Mouse (Mus musculus): ENCODE results near the gene Ptma.
"Not testable (repeated sequence)": the region's sequence is repeated elsewhere in the genome, so short reads cannot be mapped to it uniquely, and the experiment has no call there.

The Ptma gene

DNA sequence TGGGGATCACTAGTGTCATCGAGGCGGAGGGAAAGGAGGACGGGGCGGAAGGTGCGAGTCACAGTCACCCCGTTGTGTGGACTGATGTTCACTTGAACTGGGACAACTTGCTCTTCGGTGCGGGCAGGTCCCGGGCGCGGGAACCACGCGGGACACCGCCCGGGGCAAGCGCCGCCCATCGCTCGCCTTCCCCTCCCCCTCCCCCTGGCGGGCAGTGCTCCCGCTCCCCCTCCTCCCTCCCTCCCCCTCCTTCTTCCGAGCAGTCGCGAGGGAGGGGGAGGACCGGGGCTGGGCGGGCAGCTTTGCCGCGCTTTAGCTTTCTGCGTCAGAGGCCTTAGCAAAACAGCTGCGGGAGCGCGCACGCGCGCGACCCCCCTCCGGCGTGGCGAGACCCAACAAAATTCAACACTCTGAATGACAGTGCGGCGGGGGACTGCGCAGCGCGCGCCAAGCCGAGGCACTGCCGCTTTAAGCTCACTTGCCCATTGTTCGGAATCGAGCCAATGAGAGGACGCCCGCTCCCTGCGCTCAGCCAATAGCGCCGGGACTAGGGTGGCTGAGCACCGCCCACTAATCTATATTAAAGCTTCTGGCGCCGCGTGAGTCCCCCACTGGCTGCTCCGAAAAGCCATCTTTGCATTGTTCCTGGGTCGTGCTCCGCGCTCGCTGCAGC lies at the start of gene Ptma:
TSS of gene Ptma (plus strand) at position 611 of the 673 bp plus-strand sequence.
- peak; percentile 99 for DNase-seq (ENCODE audit: low read depth, low spot score)

GRCm38 (mm10) chr1:86477738-86478285 lies 48.7 kb upstream of the Ptma start:
- DNase-seq (ENCODE audit: low read depth, low spot score), result peak; percentile 39

GRCm38 (mm10) chr1:86479099-86479825 lies 47.3 kb upstream of the Ptma start:
- no peak for DNase-seq (ENCODE audit: low read depth, low spot score)

DNA sequence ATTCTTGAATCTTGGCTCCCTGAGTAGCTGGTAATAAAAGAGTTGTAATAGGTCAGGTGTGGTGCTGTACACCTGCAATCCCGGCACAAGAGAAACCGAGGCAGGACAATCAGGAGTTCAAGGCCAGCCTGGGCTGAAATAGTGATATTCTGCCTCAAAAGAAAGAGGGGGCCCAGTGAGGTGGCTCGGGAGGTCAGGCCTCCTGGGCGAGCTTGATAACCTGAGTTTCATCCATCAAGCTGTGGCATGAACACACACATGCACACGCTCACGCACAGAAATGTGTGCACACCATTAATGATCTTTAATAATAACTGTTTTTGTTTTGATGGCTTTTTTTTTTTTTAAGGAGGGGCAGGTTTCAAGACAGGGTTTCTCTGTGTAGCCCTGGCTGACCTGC lies 46.2 kb upstream of the Ptma start:
- no peak for DNase-seq (ENCODE audit: low read depth, low spot score)

GRCm38 (mm10) chr1:86480735-86481447 lies 45.6 kb upstream of the Ptma start:
- no peak for DNase-seq (ENCODE audit: low read depth, low spot score)

- DNase-seq (ENCODE audit: low read depth, low spot score), result peak; percentile 55
These were observed 45.1 kb upstream of the Ptma start for GRCm38 (mm10) chr1:86481468-86481867.

DNA sequence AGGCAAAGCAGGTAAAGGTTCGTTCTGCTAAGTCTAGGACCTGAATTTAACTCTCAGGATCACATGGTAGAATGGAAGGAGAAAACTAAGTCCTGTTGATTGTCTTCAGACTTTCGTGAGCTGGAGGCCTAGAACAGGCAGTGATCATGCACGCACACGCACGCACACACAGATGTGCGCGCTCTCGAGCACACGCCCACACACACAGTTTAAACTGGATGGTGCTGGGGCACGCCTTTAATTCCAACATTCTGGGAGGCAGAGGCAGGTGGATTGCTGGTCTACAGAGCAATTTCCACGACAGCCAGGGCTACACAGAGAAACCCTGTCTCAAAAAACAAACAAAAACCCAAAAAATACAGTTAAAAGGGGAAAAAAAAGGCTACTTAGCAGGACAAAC lies 44.2 kb upstream of the Ptma start:
- peak; percentile 74 for DNase-seq (ENCODE audit: low read depth, low spot score)

DNA sequence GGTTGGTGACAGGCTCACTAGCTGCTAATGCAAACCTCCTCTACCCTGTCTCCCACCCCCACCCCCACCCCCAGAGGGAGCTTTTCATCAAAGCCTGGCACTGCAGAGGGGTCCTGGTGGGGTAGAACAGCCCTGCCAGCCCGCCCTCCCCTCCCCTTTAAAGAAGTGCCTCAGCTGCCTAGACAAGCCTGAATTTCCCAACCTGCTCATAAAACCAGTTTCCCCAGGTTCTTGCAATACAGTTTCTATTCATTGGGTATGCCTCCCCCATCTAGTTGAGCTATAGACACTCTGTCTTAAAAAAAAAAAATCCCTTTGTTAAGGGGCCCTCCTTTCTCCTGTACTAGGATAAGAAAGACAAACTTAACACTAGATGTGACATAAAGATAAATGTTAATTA lies 43.8 kb upstream of the Ptma start:
- no peak for DNase-seq (ENCODE audit: low read depth, low spot score)

- no peak for DNase-seq (ENCODE audit: low read depth, low spot score)
These were observed 41.2 kb upstream of the Ptma start for GRCm38 (mm10) chr1:86485346-86485745.

DNA sequence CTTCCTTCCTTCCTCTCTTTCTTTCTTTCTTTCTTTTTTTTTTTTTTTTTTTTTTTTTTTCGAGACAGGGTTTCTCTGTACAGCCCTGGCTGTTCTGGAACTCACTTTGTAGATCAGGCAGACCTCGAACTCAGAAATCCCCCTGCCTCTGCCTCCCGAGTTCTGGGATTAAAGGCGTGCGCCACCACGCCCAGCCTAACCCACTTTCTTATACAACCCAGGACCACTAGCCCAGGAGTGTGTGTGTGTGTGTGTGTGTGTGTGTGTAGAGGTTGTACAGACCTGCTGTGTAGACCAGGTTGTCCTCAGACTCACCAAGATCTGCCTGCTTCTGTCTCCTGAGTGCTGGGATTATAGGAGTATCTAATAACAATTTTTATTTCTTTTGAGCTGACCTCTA lies 40.7 kb upstream of the Ptma start:
- not testable (repeated sequence) for DNase-seq (ENCODE audit: low read depth, low spot score)

GRCm38 (mm10) chr1:86486703-86487294 lies 39.7 kb upstream of the Ptma start:
- DNase-seq (ENCODE audit: low read depth, low spot score), result no peak

DNA sequence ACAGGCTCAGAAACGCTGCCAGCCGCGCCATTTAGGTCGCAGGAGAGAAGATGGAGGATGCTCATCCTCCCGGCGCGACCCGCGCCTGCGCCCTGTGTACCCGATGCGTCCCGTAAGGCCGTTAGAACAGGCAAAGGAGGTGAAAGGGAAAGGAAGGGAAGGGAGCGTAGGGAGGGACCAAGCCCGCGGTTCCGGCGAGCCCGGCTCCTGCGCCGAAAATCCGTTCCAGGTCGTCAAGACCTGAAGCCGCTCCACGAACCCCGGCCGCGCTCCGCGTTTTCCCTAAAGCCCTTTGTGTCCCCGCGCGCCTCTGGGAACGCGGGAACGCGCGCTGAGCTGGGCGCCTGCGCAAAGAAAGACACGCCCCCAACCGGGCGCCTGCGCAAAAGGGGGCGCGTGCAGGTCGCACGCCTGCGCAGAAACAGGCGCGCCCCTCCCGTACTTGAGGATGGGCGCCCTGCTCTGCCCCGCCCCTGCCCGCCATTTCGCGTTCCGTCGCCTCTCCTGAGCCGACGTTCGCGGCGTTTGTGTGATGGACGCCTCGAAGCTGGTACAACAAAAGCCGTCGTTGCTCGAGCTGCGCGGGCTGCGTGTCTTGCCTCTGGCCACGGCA lies 39.1 kb upstream of the Ptma start:
- peak; percentile 99 for DNase-seq (ENCODE audit: low read depth, low spot score)

- peak; percentile 74 for DNase-seq (ENCODE audit: low read depth, low spot score)
These were observed 38.6 kb upstream of the Ptma start for GRCm38 (mm10) chr1:86487908-86488314.

GRCm38 (mm10) chr1:86488326-86488725 lies 38.2 kb upstream of the Ptma start:
- no peak for DNase-seq (ENCODE audit: low read depth, low spot score)

- DNase-seq (ENCODE audit: low read depth, low spot score), result peak; percentile 88
These were observed 37.8 kb upstream of the Ptma start for GRCm38 (mm10) chr1:86488774-86489173.

GRCm38 (mm10) chr1:86489901-86490300 lies 36.6 kb upstream of the Ptma start:
- DNase-seq (ENCODE audit: low read depth, low spot score), result peak; percentile 72

DNA sequence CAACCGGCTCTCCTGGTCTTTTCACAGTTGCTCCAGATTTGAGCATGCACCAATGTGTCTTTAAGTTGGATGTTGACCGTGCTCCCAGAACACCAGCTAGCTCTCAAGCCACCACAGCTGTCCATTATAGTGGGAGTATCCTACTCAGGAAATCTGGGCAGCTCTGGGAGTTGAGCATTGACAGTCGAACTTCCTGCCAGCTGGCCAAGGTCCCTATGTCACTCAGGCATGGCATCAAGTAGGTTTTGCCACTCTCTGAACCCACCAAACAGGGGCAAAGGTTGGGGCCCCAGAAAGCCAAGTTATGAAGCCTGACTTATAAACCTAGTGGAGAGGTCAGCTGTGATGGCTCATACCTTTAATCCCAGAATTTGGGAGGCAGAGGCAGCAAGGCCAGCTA lies 35.8 kb upstream of the Ptma start:
- no peak for DNase-seq (ENCODE audit: low read depth, low spot score)

GRCm38 (mm10) chr1:86491533-86492094 lies 34.9 kb upstream of the Ptma start:
- DNase-seq (ENCODE audit: low read depth, low spot score), result no peak

- DNase-seq (ENCODE audit: low read depth, low spot score), result peak; percentile 70
These were observed 34.1 kb upstream of the Ptma start for GRCm38 (mm10) chr1:86492095-86493070.

DNA sequence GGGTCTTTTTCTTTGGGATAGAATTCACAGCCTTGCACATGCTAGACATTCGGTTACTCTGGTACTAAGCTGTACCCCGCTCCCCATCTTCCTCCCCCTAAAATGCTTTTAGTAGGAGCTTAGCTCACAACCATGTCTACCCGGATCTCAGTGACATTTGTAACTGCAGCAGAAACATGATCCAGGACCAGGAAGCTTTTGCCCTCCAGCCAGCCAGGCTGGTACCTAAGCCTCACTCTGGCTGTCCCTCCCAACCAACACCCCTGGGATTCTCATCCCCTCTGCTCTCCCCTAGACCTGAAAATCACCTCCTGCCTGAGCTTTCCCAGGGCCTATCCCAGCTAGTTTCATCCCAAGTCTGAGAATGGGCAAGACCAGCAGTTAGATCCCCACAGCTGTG lies 32.7 kb upstream of the Ptma start:
- no peak for DNase-seq (ENCODE audit: low read depth, low spot score)

Data from R1 (cell line).